In genomic region chr19:42061443-42061842, GRCm38 (mm10) we compare ENCODE assay signal across 24 mouse cellular contexts. TPM values are rescaled to one million over a fixed set of nuclear protein-coding genes. Genes with fewer than 3 reads are reported as not detected.
DNase-seq lines count a peak whose midpoint lies in the region; ATAC-seq and TF ChIP-seq lines count a peak whose summit lies in the region.
"Had no signal": no experiment of that assay in that cellular context is flagged by ENCODE, and none has a peak within 500 bp of the region (broad histone marks: within the 10 kb centered on the region; RNA-seq: fewer than 3 reads in every experiment).

No protein-coding gene starts in this region.

- H3K27me3 ChIP-seq in intestine, embryonic 16.5 days (replicated peaks; ENCODE audit: control insufficient read depth, insufficient read depth, low read length): no peaks in the 10 kb centered on the region
- H3K27me3 ChIP-seq in intestine, embryonic 15.5 days (replicated peaks): no peaks in the 10 kb centered on the region
- no peaks in the 10 kb centered on the region for H3K27me3 ChIP-seq in intestine, postnatal 0 days (replicated peaks; ENCODE audit: control insufficient read depth, insufficient read depth, low read length)
- H3K27me3 ChIP-seq in kidney, embryonic 16.5 days (ENCODE audit: insufficient read depth, low read length): no peaks in the 10 kb centered on the region
- no peaks in the 10 kb centered on the region for H3K27me3 ChIP-seq in liver, embryonic 16.5 days (ENCODE audit: control insufficient read depth, insufficient read depth, low read depth, low read length)
- no peaks in the 10 kb centered on the region for H3K27me3 ChIP-seq in hindbrain, embryonic 14.5 days (ENCODE audit: control insufficient read depth, insufficient read depth, low read length)
- H3K27me3 ChIP-seq in embryonic facial prominence, embryonic 10.5 days (replicated peaks; ENCODE audit: low read depth, poor library complexity, severe bottlenecking): no peaks in the 10 kb centered on the region
- H3K27me3 ChIP-seq: embryonic facial prominence, embryonic 15.5 days; hindbrain, embryonic 13.5 days had no signal

- 0 out of 2 replicates have a peak, but pooled peaks cover 2% of the 10 kb centered on the region for H3K4me1 ChIP-seq in intestine, embryonic 16.5 days (ENCODE audit: control insufficient read depth, insufficient read depth, low read length)
- H3K4me1 ChIP-seq in intestine, embryonic 15.5 days (replicated peaks): no peaks in the 10 kb centered on the region
- H3K4me1 ChIP-seq in intestine, postnatal 0 days (replicated peaks; ENCODE audit: control insufficient read depth, insufficient read depth, low read length): no peaks in the 10 kb centered on the region
- no peaks in the 10 kb centered on the region for H3K4me1 ChIP-seq in kidney, embryonic 16.5 days (ENCODE audit: insufficient read depth, low read length)
- peaks cover 2% of the 10 kb centered on the region; the same call in 1 of the 2 replicates for H3K4me1 ChIP-seq in liver, embryonic 16.5 days (ENCODE audit: control insufficient read depth, low read depth, low read length)
- no peaks in the 10 kb centered on the region for H3K4me1 ChIP-seq in hindbrain, embryonic 14.5 days (replicated peaks; ENCODE audit: control insufficient read depth, insufficient read depth, low read length)
- H3K4me1 ChIP-seq in embryonic facial prominence, embryonic 10.5 days: no peaks in the 10 kb centered on the region
- H3K4me1 ChIP-seq: embryonic facial prominence, embryonic 15.5 days; hindbrain, embryonic 13.5 days; limb, embryonic 10.5 days; midbrain, embryonic 10.5 days had no signal

- no peaks in the 10 kb centered on the region for H3K36me3 ChIP-seq in intestine, embryonic 16.5 days (ENCODE audit: control insufficient read depth, insufficient read depth, low read length)
- no peaks in the 10 kb centered on the region for H3K36me3 ChIP-seq in intestine, embryonic 15.5 days
- H3K36me3 ChIP-seq in intestine, postnatal 0 days (ENCODE audit: control insufficient read depth, insufficient read depth): no peaks in the 10 kb centered on the region
- H3K36me3 ChIP-seq in kidney, embryonic 16.5 days (ENCODE audit: insufficient read depth, low read length): no peaks in the 10 kb centered on the region
- H3K36me3 ChIP-seq in liver, embryonic 16.5 days (ENCODE audit: control insufficient read depth, insufficient read depth): no peaks in the 10 kb centered on the region
- H3K36me3 ChIP-seq in hindbrain, embryonic 14.5 days (replicated peaks; ENCODE audit: control insufficient read depth, insufficient read depth): no peaks in the 10 kb centered on the region
- no peaks in the 10 kb centered on the region for H3K36me3 ChIP-seq in embryonic facial prominence, embryonic 10.5 days (replicated peaks)
- H3K36me3 ChIP-seq: embryonic facial prominence, embryonic 15.5 days; hindbrain, embryonic 13.5 days; limb, embryonic 10.5 days; midbrain, embryonic 10.5 days had no signal

- no peak overlapping the region for H3K4me3 ChIP-seq in intestine, embryonic 16.5 days (ENCODE audit: low read length)
- no peak overlapping the region for H3K4me3 ChIP-seq in intestine, embryonic 15.5 days (replicated peaks)
- H3K4me3 ChIP-seq in intestine, postnatal 0 days (ENCODE audit: low read depth, low read length): no peak overlapping the region
- no peak overlapping the region for H3K4me3 ChIP-seq in kidney, embryonic 16.5 days (ENCODE audit: low read length)
- no peak overlapping the region for H3K4me3 ChIP-seq in liver, embryonic 16.5 days (ENCODE audit: low read depth, low read length)
- H3K4me3 ChIP-seq in hindbrain, embryonic 14.5 days (replicated peaks; ENCODE audit: low read length): no peak overlapping the region
- no peak overlapping the region for H3K4me3 ChIP-seq in embryonic facial prominence, embryonic 10.5 days
- H3K4me3 ChIP-seq: embryonic facial prominence, embryonic 15.5 days; hindbrain, embryonic 13.5 days; layer of hippocampus, adult 2 months; limb, embryonic 10.5 days; midbrain, embryonic 10.5 days had no signal

- ATAC-seq in intestine, embryonic 16.5 days: peak; percentile 69
- no peak for ATAC-seq in intestine, embryonic 15.5 days
- peak; percentile 60 for ATAC-seq in intestine, postnatal 0 days
- ATAC-seq in kidney, embryonic 16.5 days (ENCODE audit: low FRiP score, low TSS enrichment): peak; percentile 90
- ATAC-seq in liver, embryonic 16.5 days (ENCODE audit: low read depth): peak; percentile 86
- no peak for ATAC-seq in hindbrain, embryonic 14.5 days (ENCODE audit: low FRiP score)
- ATAC-seq: forebrain, embryonic 16.5 days; inflammation-experienced regulatory T-cells, adult 6 months had no signal

- WGBS in intestine, embryonic 16.5 days: 79% methylated on average over 7 of the region's 7 CpGs
- 88% methylated on average over 7 of the region's 7 CpGs for WGBS in intestine, embryonic 15.5 days
- WGBS in intestine, postnatal 0 days: 78% methylated on average over 7 of the region's 7 CpGs
- WGBS in kidney, embryonic 16.5 days: 79% methylated on average over 7 of the region's 7 CpGs
- 64% methylated on average over 7 of the region's 7 CpGs for WGBS in liver, embryonic 16.5 days (ENCODE audit: insufficient replicate concordance)
- WGBS in hindbrain, embryonic 14.5 days: 90% methylated on average over 7 of the region's 7 CpGs
- 95% methylated on average over 7 of the region's 7 CpGs for WGBS in embryonic facial prominence, embryonic 10.5 days

- H3K27ac ChIP-seq in intestine, embryonic 16.5 days (ENCODE audit: low read length): no peak overlapping the region
- no peak overlapping the region for H3K27ac ChIP-seq in intestine, embryonic 15.5 days
- H3K27ac ChIP-seq in intestine, postnatal 0 days (ENCODE audit: low read depth, low read length): peak overlapping the region; percentile 63; the same call in 1 of the 2 replicates
- H3K27ac ChIP-seq in kidney, embryonic 16.5 days (ENCODE audit: low read length): no peak overlapping the region
- peak overlapping the region; percentile 59 for H3K27ac ChIP-seq in liver, embryonic 16.5 days (ENCODE audit: low read length)
- H3K27ac ChIP-seq in hindbrain, embryonic 14.5 days: no peak overlapping the region
- H3K27ac ChIP-seq in embryonic facial prominence, embryonic 10.5 days (replicated peaks): no peak overlapping the region
- H3K27ac ChIP-seq: embryonic facial prominence, embryonic 15.5 days; hindbrain, embryonic 13.5 days; layer of hippocampus, adult 2 months; limb, embryonic 10.5 days; midbrain, embryonic 10.5 days had no signal

- H3K4me2 ChIP-seq in intestine, embryonic 16.5 days (ENCODE audit: low read depth, low read length): no peak overlapping the region
- H3K4me2 ChIP-seq in intestine, embryonic 15.5 days (replicated peaks): no peak overlapping the region
- no peak overlapping the region for H3K4me2 ChIP-seq in intestine, postnatal 0 days (replicated peaks; ENCODE audit: low read depth)
- H3K4me2 ChIP-seq in kidney, embryonic 16.5 days (replicated peaks; ENCODE audit: low read depth, low read length): no peak overlapping the region
- no peak overlapping the region for H3K4me2 ChIP-seq in liver, embryonic 16.5 days (ENCODE audit: low read depth, low read length)
- H3K4me2 ChIP-seq in hindbrain, embryonic 14.5 days (replicated peaks): no peak overlapping the region
- H3K4me2 ChIP-seq: embryonic facial prominence, embryonic 15.5 days; hindbrain, embryonic 13.5 days had no signal

- H3K9ac ChIP-seq in intestine, embryonic 16.5 days (ENCODE audit: low read depth, low read length): no peak overlapping the region
- H3K9ac ChIP-seq in intestine, embryonic 15.5 days: no peak overlapping the region
- no peak overlapping the region for H3K9ac ChIP-seq in intestine, postnatal 0 days (ENCODE audit: low read depth, low read length)
- H3K9ac ChIP-seq in kidney, embryonic 16.5 days (replicated peaks; ENCODE audit: low read length): no peak overlapping the region
- H3K9ac ChIP-seq in liver, embryonic 16.5 days (ENCODE audit: low read depth, low read length): no peak overlapping the region
- H3K9ac ChIP-seq in hindbrain, embryonic 14.5 days: no peak overlapping the region
- H3K9ac ChIP-seq: embryonic facial prominence, embryonic 15.5 days; hindbrain, embryonic 13.5 days had no signal

- no peak for DNase-seq in hindbrain, embryonic 14.5 days (ENCODE audit: low spot score)
- DNase-seq in embryonic facial prominence, embryonic 10.5 days (ENCODE audit: low spot score): no peak
- DNase-seq: adrenal gland, postnatal 14 days; cerebellum, adult 2 months; gastrocnemius, postnatal 10 days; heart, adult 18-20 months; lung, adult 18-20 months; lung, postnatal 10 days; thymus, postnatal 25 days had no signal

- TF ChIP-seq CTCF in intestine, postnatal 0 days (IDR thresholded peaks at IDR 0.05; ENCODE audit: low read depth): no peak

- H3K9me3 ChIP-seq in intestine, embryonic 16.5 days (ENCODE audit: control insufficient read depth, low read length): no peaks in the 10 kb centered on the region
- no peaks in the 10 kb centered on the region for H3K9me3 ChIP-seq in intestine, embryonic 15.5 days
- no peaks in the 10 kb centered on the region for H3K9me3 ChIP-seq in intestine, postnatal 0 days (ENCODE audit: control insufficient read depth)
- no peaks in the 10 kb centered on the region for H3K9me3 ChIP-seq in kidney, embryonic 16.5 days (ENCODE audit: low read length)
- H3K9me3 ChIP-seq in liver, embryonic 16.5 days (replicated peaks; ENCODE audit: control insufficient read depth, low read length): no peaks in the 10 kb centered on the region
- H3K9me3 ChIP-seq in hindbrain, embryonic 14.5 days (ENCODE audit: control insufficient read depth, low read length): no peaks in the 10 kb centered on the region
- no peaks in the 10 kb centered on the region for H3K9me3 ChIP-seq in embryonic facial prominence, embryonic 10.5 days
- H3K9me3 ChIP-seq: embryonic facial prominence, embryonic 15.5 days; hindbrain, embryonic 13.5 days; limb, embryonic 10.5 days; midbrain, embryonic 10.5 days had no signal

RNA-seq across cellular contexts. Expression of gene 4933411K16Rik, which starts 9.4 kb away (rescaled TPM):
- polyA plus RNA-seq in intestine, embryonic 16.5 days (2015; fragmentation: Nextera tagmentation; extraction: Ambion mirVana): 0.16 TPM in 1 of 2 replicates, not detected in the other
- not detected in 2 replicates for polyA plus RNA-seq in intestine, embryonic 15.5 days (2015; fragmentation: Nextera tagmentation; extraction: Ambion mirVana)
- 0.08 TPM in 1 of 2 replicates, not detected in the other for polyA plus RNA-seq in intestine, postnatal 0 days (2015; fragmentation: Nextera tagmentation; extraction: Ambion mirVana)
- polyA plus RNA-seq in kidney, embryonic 16.5 days (2015; fragmentation: Nextera tagmentation; extraction: Ambion mirVana): 0.60 and 0.71 TPM in 2 replicates
- 0.34 and 0.35 TPM in 2 replicates for polyA plus RNA-seq in liver, embryonic 16.5 days (2015; fragmentation: Nextera tagmentation; extraction: Ambion mirVana)
- polyA plus RNA-seq in hindbrain, embryonic 14.5 days (2014; fragmentation: Nextera tagmentation; extraction: Ambion mirVana): not detected in 2 replicates
- 0.17 TPM in 1 of 2 replicates, not detected in the other for polyA plus RNA-seq in embryonic facial prominence, embryonic 10.5 days (2016; fragmentation: Nextera tagmentation; extraction: Ambion mirVana)
- polyA plus RNA-seq: forebrain, embryonic 16.5 days; heart, embryonic 14.5 days; hindbrain, embryonic 13.5 days; inflammation-experienced regulatory T-cells, adult 6 months; midbrain, postnatal 0 days; stomach, embryonic 14.5 days had no signal

RNA-seq across cellular contexts. Expression of gene Hoga1, which starts 16.0 kb away (rescaled TPM):
- 2.2 and 2.7 TPM in 2 replicates for polyA plus RNA-seq in intestine, embryonic 16.5 days (2015; fragmentation: Nextera tagmentation; extraction: Ambion mirVana)
- 1.6 and 1.7 TPM in 2 replicates for polyA plus RNA-seq in intestine, embryonic 15.5 days (2015; fragmentation: Nextera tagmentation; extraction: Ambion mirVana)
- 16.2 and 17.6 TPM in 2 replicates for polyA plus RNA-seq in intestine, postnatal 0 days (2015; fragmentation: Nextera tagmentation; extraction: Ambion mirVana)
- 30.4 and 35.0 TPM in 2 replicates for polyA plus RNA-seq in kidney, embryonic 16.5 days (2015; fragmentation: Nextera tagmentation; extraction: Ambion mirVana)
- polyA plus RNA-seq in liver, embryonic 16.5 days (2015; fragmentation: Nextera tagmentation; extraction: Ambion mirVana): 62.9 and 70.5 TPM in 2 replicates
- 1.3 and 2.2 TPM in 2 replicates for polyA plus RNA-seq in hindbrain, embryonic 14.5 days (2014; fragmentation: Nextera tagmentation; extraction: Ambion mirVana)
- polyA plus RNA-seq in embryonic facial prominence, embryonic 10.5 days (2016; fragmentation: Nextera tagmentation; extraction: Ambion mirVana): 1.1 and 1.3 TPM in 2 replicates
- polyA plus RNA-seq: inflammation-experienced regulatory T-cells, adult 6 months had no signal

RNA-seq across cellular contexts. Expression of gene Morn4, which starts 24.7 kb away (rescaled TPM):
- 13.9 and 15.8 TPM in 2 replicates for polyA plus RNA-seq in intestine, embryonic 16.5 days (2015; fragmentation: Nextera tagmentation; extraction: Ambion mirVana)
- polyA plus RNA-seq in intestine, embryonic 15.5 days (2015; fragmentation: Nextera tagmentation; extraction: Ambion mirVana): 15.4 and 16.5 TPM in 2 replicates
- polyA plus RNA-seq in intestine, postnatal 0 days (2015; fragmentation: Nextera tagmentation; extraction: Ambion mirVana): 14.5 and 15.9 TPM in 2 replicates
- polyA plus RNA-seq in kidney, embryonic 16.5 days (2015; fragmentation: Nextera tagmentation; extraction: Ambion mirVana): 32.7 and 35.2 TPM in 2 replicates
- 1.1 TPM in 2 replicates for polyA plus RNA-seq in liver, embryonic 16.5 days (2015; fragmentation: Nextera tagmentation; extraction: Ambion mirVana)
- 117 and 128 TPM in 2 replicates for polyA plus RNA-seq in hindbrain, embryonic 14.5 days (2014; fragmentation: Nextera tagmentation; extraction: Ambion mirVana)
- 47.9 and 48.1 TPM in 2 replicates for polyA plus RNA-seq in embryonic facial prominence, embryonic 10.5 days (2016; fragmentation: Nextera tagmentation; extraction: Ambion mirVana)

RNA-seq across cellular contexts. Expression of gene Ankrd2, which starts 25.6 kb away (rescaled TPM):
- polyA plus RNA-seq in intestine, embryonic 16.5 days (2015; fragmentation: Nextera tagmentation; extraction: Ambion mirVana): 0.16 TPM in 1 of 2 replicates, not detected in the other
- polyA plus RNA-seq in intestine, embryonic 15.5 days (2015; fragmentation: Nextera tagmentation; extraction: Ambion mirVana): 0.18 TPM in 1 of 2 replicates, not detected in the other
- polyA plus RNA-seq in intestine, postnatal 0 days (2015; fragmentation: Nextera tagmentation; extraction: Ambion mirVana): 0.42 TPM in 1 of 2 replicates, not detected in the other
- not detected in 2 replicates for polyA plus RNA-seq in kidney, embryonic 16.5 days (2015; fragmentation: Nextera tagmentation; extraction: Ambion mirVana)
- polyA plus RNA-seq in liver, embryonic 16.5 days (2015; fragmentation: Nextera tagmentation; extraction: Ambion mirVana): 0.07 and 0.15 TPM in 2 replicates
- polyA plus RNA-seq in hindbrain, embryonic 14.5 days (2014; fragmentation: Nextera tagmentation; extraction: Ambion mirVana): 0.82 and 1.2 TPM in 2 replicates
- polyA plus RNA-seq in embryonic facial prominence, embryonic 10.5 days (2016; fragmentation: Nextera tagmentation; extraction: Ambion mirVana): 0.22 TPM in 1 of 2 replicates, not detected in the other
- polyA plus RNA-seq: heart, embryonic 14.5 days; inflammation-experienced regulatory T-cells, adult 6 months; limb, embryonic 10.5 days had no signal

RNA-seq across cellular contexts. Expression of gene Pi4k2a, which starts 28.8 kb away (rescaled TPM):
- polyA plus RNA-seq in intestine, embryonic 16.5 days (2015; fragmentation: Nextera tagmentation; extraction: Ambion mirVana): 6.4 and 6.6 TPM in 2 replicates
- polyA plus RNA-seq in intestine, embryonic 15.5 days (2015; fragmentation: Nextera tagmentation; extraction: Ambion mirVana): 23.4 and 23.6 TPM in 2 replicates
- 47.2 and 52.2 TPM in 2 replicates for polyA plus RNA-seq in intestine, postnatal 0 days (2015; fragmentation: Nextera tagmentation; extraction: Ambion mirVana)
- 9.1 and 15.3 TPM in 2 replicates for polyA plus RNA-seq in kidney, embryonic 16.5 days (2015; fragmentation: Nextera tagmentation; extraction: Ambion mirVana)
- polyA plus RNA-seq in liver, embryonic 16.5 days (2015; fragmentation: Nextera tagmentation; extraction: Ambion mirVana): 2.9 and 4.0 TPM in 2 replicates
- polyA plus RNA-seq in hindbrain, embryonic 14.5 days (2014; fragmentation: Nextera tagmentation; extraction: Ambion mirVana): 39.0 and 40.6 TPM in 2 replicates
- 28.0 and 30.2 TPM in 2 replicates for polyA plus RNA-seq in embryonic facial prominence, embryonic 10.5 days (2016; fragmentation: Nextera tagmentation; extraction: Ambion mirVana)

Comparison
In these comparisons a context has a peak if more than half of its experiments do, and no peak if none do; other contexts are left out.
1. ATAC-seq: peak in intestine, embryonic 16.5 days (single experiment), intestine, postnatal 0 days (single experiment), kidney, embryonic 16.5 days (single experiment) and liver, embryonic 16.5 days (single experiment); none in intestine, embryonic 15.5 days (single experiment) and hindbrain, embryonic 14.5 days (single experiment).
2. H3K27ac ChIP-seq: peak in intestine, postnatal 0 days (single experiment) and liver, embryonic 16.5 days (single experiment); none in intestine, embryonic 16.5 days (single experiment), intestine, embryonic 15.5 days (single experiment), kidney, embryonic 16.5 days (single experiment), hindbrain, embryonic 14.5 days (single experiment) and embryonic facial prominence, embryonic 10.5 days (single experiment).